Mouse (Mus musculus) embryonic facial prominence, embryonic 14.5 days (tissue): Measurements from ENCODE around the gene Omp. TPM values are rescaled to one million over a fixed set of nuclear protein-coding genes. Genes with fewer than 3 reads are reported as not detected.
A peak's percentile ranks its signal among the peaks of the same experiment; 100 is the strongest.

Experiments
- ATAC-seq: fragments of 200-750 bp; cut with Nextera tagmentation; 2 replicates; pipeline ENCODE4 v1.8.0; 2017; ENCODE audit warnings: low read depth, moderate number of reproducible peaks, moderate TSS enrichment
- DNase-seq: peaks from one replicate; pipeline ENCODE4 v3.0.0-alpha.2; 2015; ENCODE audit warnings: low spot score
- H3K27ac ChIP-seq: fragments of 300-500 bp; sonication (generic); replicated peaks from 2 replicates; pipeline ENCODE4 v1.5.1; 2014; ENCODE audit warnings: low read depth, mild to moderate bottlenecking, low read length, moderate library complexity
- H3K27me3 ChIP-seq: fragments of 300-500 bp; sonication (generic); replicated peaks from 2 replicates; pipeline ENCODE4 v1.6.1; 2014; ENCODE audit warnings: low read length; ENCODE audit not compliant: control insufficient read depth, insufficient read depth
- H3K36me3 ChIP-seq: fragments of 300-500 bp; sonication (generic); 2 replicates; pipeline ENCODE4 v1.6.1; 2014; ENCODE audit warnings: low read length, mixed read lengths; ENCODE audit not compliant: control insufficient read depth, insufficient read depth
- H3K4me1 ChIP-seq: fragments of 300-500 bp; sonication (generic); 2 replicates; pipeline ENCODE4 v1.6.1; 2014; ENCODE audit warnings: antibody characterized with exemption, low read length; ENCODE audit not compliant: control insufficient read depth, insufficient read depth
- H3K4me2 ChIP-seq: fragments of 300-500 bp; sonication (generic); 2 replicates; pipeline ENCODE4 v1.6.1; 2014; ENCODE audit warnings: low read depth, mild to moderate bottlenecking, low read length, moderate library complexity, mixed read lengths
- H3K4me3 ChIP-seq: fragments of 300-500 bp; sonication (generic); 2 replicates; pipeline ENCODE4 v1.5.1; 2014; ENCODE audit warnings: low read depth, mild to moderate bottlenecking, low read length
- H3K9ac ChIP-seq: fragments of 300-500 bp; sonication (generic); 2 replicates; pipeline ENCODE4 v1.6.1; 2014; ENCODE audit warnings: low read depth, mild to moderate bottlenecking, low read length, moderate library complexity, mixed read lengths
- H3K9me3 ChIP-seq: fragments of 300-500 bp; sonication (generic); 2 replicates; pipeline ENCODE4 v1.6.1; 2016; ENCODE audit warnings: low read length; ENCODE audit not compliant: control insufficient read depth
- WGBS: fragments of 180-500 bp; shearing (Covaris S2); extraction: QIAGEN DNeasy Blood & Tissue Kit; methylation state at CpG from one replicate; pipeline ENCODE4 v1.1.7; 2014; 5-methylcytosine and 5-hydroxymethylcytosine counted together
- polyA plus RNA-seq: library from polyadenylated mRNA; unstranded; fragments of >200 nt; fragmentation: Nextera tagmentation; extraction: Ambion mirVana; gene quantifications from 2 replicates; pipeline ENCODE4 v1.2.1, GENCODE M21; 2014

Omp gene
- polyA plus RNA-seq, 1 experiment from 2014 or later: 4.8 TPM

- 84% methylated on average over 3 of the region's 3 CpGs for WGBS
- no peaks in the 10 kb centered on the region for H3K36me3 ChIP-seq
- no peak overlapping the region for H3K4me2 ChIP-seq
- ATAC-seq (no peak), DNase-seq (no peak)
- no peak overlapping the region for H3K4me3 ChIP-seq
- no peak overlapping the region for H3K9ac ChIP-seq
- H3K9me3 ChIP-seq: no peaks in the 10 kb centered on the region
- H3K27me3 ChIP-seq: no peaks in the 10 kb centered on the region
- no peak overlapping the region for H3K27ac ChIP-seq
- peaks cover 4% of the 10 kb centered on the region; the same call in 1 of the 2 replicates for H3K4me1 ChIP-seq
Observed at GRCm38 (mm10) chr7:98121241-98121640, 24.1 kb downstream of the Omp start.

GRCm38 (mm10) chr7:98120325-98120724, 25.0 kb downstream of the Omp start:
- Histone ChIP-seq H3K4me3 (peak overlapping the region; percentile 26), H3K9ac (peak overlapping the region; percentile 34; the same call in 1 of the 2 replicates), H3K4me2 (peak overlapping the region; percentile 56), H3K4me1 (peaks cover 4% of the 10 kb centered on the region; the same call in 1 of the 2 replicates), H3K27ac (no peak overlapping the region), H3K27me3 (no peaks in the 10 kb centered on the region), H3K9me3 (no peaks in the 10 kb centered on the region), H3K36me3 (no peaks in the 10 kb centered on the region)
- 14% methylated on average over 7 of the region's 7 CpGs for WGBS
- DNase-seq (peak; percentile 65), ATAC-seq (peak; percentile 88)

GRCm38 (mm10) chr7:98119961-98120232, 25.4 kb downstream of the Omp start:
- Histone ChIP-seq H3K9me3 (no peaks in the 10 kb centered on the region), H3K4me3 (no peak overlapping the region), H3K4me1 (peaks cover 4% of the 10 kb centered on the region; the same call in 1 of the 2 replicates), H3K9ac (no peak overlapping the region), H3K4me2 (0 out of 2 replicates have a peak overlapping the region, but pooled peaks have one; percentile 56), H3K27ac (no peak overlapping the region), H3K27me3 (no peaks in the 10 kb centered on the region), H3K36me3 (no peaks in the 10 kb centered on the region)
- WGBS: 68% methylated on average over 2 of the region's 2 CpGs
- no peak for DNase-seq
- no peak for ATAC-seq

GRCm38 (mm10) chr7:98119179-98119960, 25.9 kb downstream of the Omp start, which contains the start of gene Myo7a:
Myo7a (minus strand) TSS chr7:98119524.
- H3K4me2 ChIP-seq: peak within 1 kb of the TSS; percentile 56
- WGBS: 32% methylated on average over 9 of the region's 9 CpGs
- no peaks in the 10 kb centered on the region for H3K9me3 ChIP-seq
- no peak for DNase-seq
- peak within 1 kb of the TSS; percentile 26 for H3K4me3 ChIP-seq
- H3K36me3 ChIP-seq: no peaks in the 10 kb centered on the region
- peaks cover 4% of the 10 kb centered on the region; the same call in 1 of the 2 replicates for H3K4me1 ChIP-seq
- 0 out of 2 replicates have a peak, but pooled peaks have one; percentile 19 for ATAC-seq
- peak within 1 kb of the TSS; percentile 34; the same call in 1 of the 2 replicates for H3K9ac ChIP-seq
- H3K27ac ChIP-seq: no peak within 1 kb of the TSS
- H3K27me3 ChIP-seq: no peaks in the 10 kb centered on the region

GRCm38 (mm10) chr7:98117012-98117660, 28.2 kb downstream of the Omp start:
- H3K27ac ChIP-seq: no peak overlapping the region
- DNase-seq (peak; percentile 73), ATAC-seq (peak; percentile 38; the same call in 1 of the 2 replicates)
- no peak overlapping the region for H3K4me3 ChIP-seq
- H3K4me1 ChIP-seq: peaks cover 5% of the 10 kb centered on the region; the same call in 1 of the 2 replicates
- no peaks in the 10 kb centered on the region for H3K9me3 ChIP-seq
- H3K36me3 ChIP-seq: no peaks in the 10 kb centered on the region
- H3K4me2 ChIP-seq: no peak overlapping the region
- H3K27me3 ChIP-seq: no peaks in the 10 kb centered on the region
- peak overlapping the region; percentile 34; the same call in 1 of the 2 replicates for H3K9ac ChIP-seq
- WGBS: 41% methylated on average over 11 of the region's 11 CpGs

- no peak for ATAC-seq
- no peak overlapping the region for H3K4me2 ChIP-seq
- WGBS: 61% methylated on average over 6 of the region's 6 CpGs
- 0 out of 2 replicates have a peak, but pooled peaks cover 4% of the 10 kb centered on the region for H3K27me3 ChIP-seq
- H3K4me3 ChIP-seq: no peak overlapping the region
- no peaks in the 10 kb centered on the region for H3K9me3 ChIP-seq
- no peak overlapping the region for H3K27ac ChIP-seq
- H3K4me1 ChIP-seq: peaks cover 17% of the 10 kb centered on the region
- H3K9ac ChIP-seq: no peak overlapping the region
- no peak for DNase-seq
- H3K36me3 ChIP-seq: no peaks in the 10 kb centered on the region
Observed at GRCm38 (mm10) chr7:98114656-98115055, 30.6 kb downstream of the Omp start.

GRCm38 (mm10) chr7:98111233-98111632, 34.1 kb downstream of the Omp start:
- Histone ChIP-seq H3K27me3 (0 out of 2 replicates have a peak, but pooled peaks cover 4% of the 10 kb centered on the region), H3K36me3 (no peaks in the 10 kb centered on the region), H3K4me1 (peaks cover 13% of the 10 kb centered on the region; the same call in 1 of the 2 replicates), H3K9me3 (no peaks in the 10 kb centered on the region), H3K9ac (peak overlapping the region; percentile 55), H3K27ac (no peak overlapping the region), H3K4me2 (peak overlapping the region; percentile 61), H3K4me3 (peak overlapping the region; percentile 26)
- DNase-seq (peak; percentile 23), ATAC-seq (peak; percentile 53)
- WGBS: 6% methylated on average over 17 of the region's 25 CpGs

GRCm38 (mm10) chr7:98109771-98110170, 35.5 kb downstream of the Omp start:
- 0 out of 2 replicates have a peak, but pooled peaks cover 4% of the 10 kb centered on the region for H3K27me3 ChIP-seq
- no peaks in the 10 kb centered on the region for H3K36me3 ChIP-seq
- no peak overlapping the region for H3K27ac ChIP-seq
- peaks cover 13% of the 10 kb centered on the region; the same call in 1 of the 2 replicates for H3K4me1 ChIP-seq
- 57% methylated on average over 4 of the region's 4 CpGs for WGBS
- no peak overlapping the region for H3K4me2 ChIP-seq
- H3K9ac ChIP-seq: no peak overlapping the region
- H3K9me3 ChIP-seq: no peaks in the 10 kb centered on the region
- no peak overlapping the region for H3K4me3 ChIP-seq
- DNase-seq: no peak
- no peak for ATAC-seq
